In the genomic region with DNA sequence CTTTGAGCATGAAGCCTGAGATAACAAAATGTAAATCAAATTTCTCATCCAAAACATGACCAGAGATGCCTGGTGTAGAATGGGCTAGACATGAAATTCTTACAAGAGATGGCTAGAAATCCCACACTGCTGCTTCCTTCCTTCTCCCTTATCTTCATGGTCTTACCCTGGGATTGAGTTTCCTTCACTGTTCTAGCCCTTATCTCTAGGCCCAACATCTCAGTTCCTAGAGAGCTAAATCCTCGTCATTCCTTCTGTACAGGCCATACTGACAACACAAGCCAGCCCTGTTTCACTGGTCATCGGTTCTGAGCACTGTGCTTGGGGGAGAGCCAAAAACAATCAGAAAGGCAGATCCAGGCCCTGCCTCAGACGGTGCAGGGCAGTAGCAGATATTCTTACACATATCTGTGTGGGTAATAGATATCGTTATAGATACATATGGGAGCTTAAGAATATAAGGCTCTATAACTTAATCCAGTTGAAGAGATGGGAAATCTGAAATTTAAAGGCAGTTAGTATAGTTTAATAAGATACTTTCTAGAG, we compare ENCODE assay signal across 28 mouse cellular contexts. TPM values are rescaled to one million over a fixed set of nuclear protein-coding genes. Genes with fewer than 3 reads are reported as not detected.
DNase-seq lines count a peak whose midpoint lies in the region; ATAC-seq and TF ChIP-seq lines count a peak whose summit lies in the region.
"Not testable (repeated sequence)": the region's sequence is repeated elsewhere in the genome, so short reads cannot be mapped to it uniquely, and the experiment has no call there.
"Had no signal": no experiment of that assay in that cellular context is flagged by ENCODE, and none has a peak within 500 bp of the region (broad histone marks: within the 10 kb centered on the region; RNA-seq: fewer than 3 reads in every experiment).

No protein-coding gene starts in this region.

- 0 out of 2 replicates have a peak, but pooled peaks have one; percentile 62 for ATAC-seq in embryonic facial prominence, embryonic 11.5 days (replicated peaks; ENCODE audit: insufficient number of reproducible peaks, low FRiP score, low TSS enrichment, low read depth)
- peak; percentile 33; the same call in 1 of the 2 replicates for ATAC-seq in liver, embryonic 14.5 days (ENCODE audit: insufficient read depth)
- peak; percentile 34; the same call in 1 of the 2 replicates for ATAC-seq in megakaryocyte progenitor cell, adult 5-6 weeks (replicated peaks; ENCODE audit: poor library complexity)

- not testable (repeated sequence) for H3K4me1 ChIP-seq in embryonic facial prominence, embryonic 11.5 days (ENCODE audit: control insufficient read depth, insufficient read depth, low read length); liver, embryonic 14.5 days (replicated peaks; ENCODE audit: control insufficient read depth in 2 of 2, insufficient read depth in 2 of 2, low read length in 1 of 2)

- not testable (repeated sequence) for H3K4me3 ChIP-seq in embryonic facial prominence, embryonic 11.5 days (ENCODE audit: low read depth, low read length); liver, embryonic 14.5 days (ENCODE audit: insufficient read depth in 1 of 2, low read depth in 2 of 2, low read length in 2 of 2)

- DNase-seq in embryonic facial prominence, embryonic 11.5 days (ENCODE audit: low spot score); liver, embryonic 14.5 days (ENCODE audit: low read depth in 3 of 3, low spot score in 3 of 3): not testable (repeated sequence)
- DNase-seq in heart, adult 11 months, result peak; percentile 16
- DNase-seq in kidney, adult 9 months, result peak; percentile 36
- DNase-seq in kidney, postnatal 25 days, result peak; percentile 23 to 46

- not testable (repeated sequence) for H3K36me3 ChIP-seq in embryonic facial prominence, embryonic 11.5 days (replicated peaks; ENCODE audit: control insufficient read depth, insufficient read depth, low read depth, low read length); liver, embryonic 14.5 days (replicated peaks; ENCODE audit: control insufficient read depth, insufficient read depth, low read depth)

- H3K9me3 ChIP-seq in embryonic facial prominence, embryonic 11.5 days (replicated peaks; ENCODE audit: control insufficient read depth, low read length); liver, embryonic 14.5 days (ENCODE audit: control insufficient read depth, low read length): not testable (repeated sequence)

- not testable (repeated sequence) for H3K27ac ChIP-seq in embryonic facial prominence, embryonic 11.5 days (replicated peaks; ENCODE audit: low read depth, low read length); liver, embryonic 14.5 days

- 88% methylated on average over 4 of the region's 4 CpGs for WGBS in embryonic facial prominence, embryonic 11.5 days
- WGBS in liver, embryonic 14.5 days (ENCODE audit: insufficient replicate concordance), result 57% methylated on average over 4 of the region's 4 CpGs

- not testable (repeated sequence) for H3K4me2 ChIP-seq in embryonic facial prominence, embryonic 11.5 days (ENCODE audit: low read depth, low read length); liver, embryonic 14.5 days (ENCODE audit: low read depth)

- TF ChIP-seq EP300 in liver, embryonic 14.5 days (IDR thresholded peaks at IDR 0.05; ENCODE audit: low read depth), result not testable (repeated sequence)

- not testable (repeated sequence) for H3K9ac ChIP-seq in embryonic facial prominence, embryonic 11.5 days (replicated peaks; ENCODE audit: low read length); liver, embryonic 14.5 days (replicated peaks)

- TF ChIP-seq CTCF in liver, embryonic 14.5 days (IDR thresholded peaks at IDR 0.05; ENCODE audit: low read depth), result not testable (repeated sequence)

- not testable (repeated sequence) for H3K27me3 ChIP-seq in embryonic facial prominence, embryonic 11.5 days (ENCODE audit: control insufficient read depth, insufficient read depth, low read length); liver, embryonic 14.5 days (ENCODE audit: control insufficient read depth, insufficient read depth, low read length)

RNA-seq across cellular contexts. Expression of gene Gm47985, which starts 4.6 kb away (rescaled TPM):
- polyA plus RNA-seq in embryonic facial prominence, embryonic 11.5 days (2014; fragmentation: Nextera tagmentation; extraction: Ambion mirVana), result 0.49 and 0.66 TPM in 2 replicates
- polyA plus RNA-seq in liver, embryonic 14.5 days (2012; rRNA removed), result 2.0 and 2.1 TPM in 2 replicates
- 1.7 and 2.2 TPM in 2 replicates for polyA plus RNA-seq in liver, embryonic 14.5 days (2014; fragmentation: Nextera tagmentation; extraction: Ambion mirVana)
- total RNA-seq in megakaryocyte progenitor cell, adult 5-6 weeks (2015), result 0.20 TPM in 1 of 2 replicates, not detected in the other
- not detected in 2 replicates for total RNA-seq in megakaryocyte progenitor cell, adult 5-6 weeks (2017)
- total RNA-seq: adrenal gland, adult 18-20 months; adrenal gland, postnatal 10 days; adrenal gland, postnatal 36 days; gastrocnemius, postnatal 36 days; granulocyte monocyte progenitor cell, adult 5-6 weeks had no signal
- polyA plus RNA-seq: CD4-positive, CD25-positive, alpha-beta regulatory T cell, adult 4 months; embryonic facial prominence, embryonic 15.5 days; erythroblast, embryonic 14.5 days; forebrain, embryonic 16.5 days; hindbrain, embryonic 16.5 days; Patski had no signal

RNA-seq across cellular contexts. Expression of gene Gm8947, which starts 5.2 kb away (rescaled TPM):
- 0.45 TPM in 1 of 2 replicates, not detected in the other for polyA plus RNA-seq in embryonic facial prominence, embryonic 11.5 days (2014; fragmentation: Nextera tagmentation; extraction: Ambion mirVana)
- polyA plus RNA-seq in liver, embryonic 14.5 days (2012; rRNA removed), result 0.92 and 1.4 TPM in 2 replicates
- polyA plus RNA-seq in liver, embryonic 14.5 days (2014; fragmentation: Nextera tagmentation; extraction: Ambion mirVana), result 0.45 and 1.2 TPM in 2 replicates
- 0.30 TPM in 1 of 2 replicates, not detected in the other for total RNA-seq in megakaryocyte progenitor cell, adult 5-6 weeks (2015)
- not detected in 2 replicates for total RNA-seq in megakaryocyte progenitor cell, adult 5-6 weeks (2017)
- total RNA-seq: adrenal gland, adult 18-20 months; adrenal gland, postnatal 10 days; adrenal gland, postnatal 36 days; gastrocnemius, postnatal 10 days; granulocyte monocyte progenitor cell, adult 5-6 weeks; heart, adult 8-10 months; heart, postnatal 10 days; heart, postnatal 36 days had no signal
- polyA plus RNA-seq: CD4-positive, CD25-positive, alpha-beta regulatory T cell, adult 4 months; erythroblast, embryonic 14.5 days; forebrain, embryonic 13.5 days; forebrain, embryonic 16.5 days; heart, embryonic 15.5 days; hindbrain, embryonic 13.5 days; hindbrain, embryonic 16.5 days; Patski had no signal

RNA-seq across cellular contexts. Expression of gene Gm47995, which starts 11.3 kb away (rescaled TPM):
- 0.36 TPM in 1 of 2 replicates, not detected in the other for polyA plus RNA-seq in embryonic facial prominence, embryonic 11.5 days (2014; fragmentation: Nextera tagmentation; extraction: Ambion mirVana)
- polyA plus RNA-seq in liver, embryonic 14.5 days (2012; rRNA removed), result 0.88 and 1.1 TPM in 2 replicates
- 0.71 and 0.76 TPM in 2 replicates for polyA plus RNA-seq in liver, embryonic 14.5 days (2014; fragmentation: Nextera tagmentation; extraction: Ambion mirVana)
- not detected in 2 replicates for total RNA-seq in megakaryocyte progenitor cell, adult 5-6 weeks (2015)
- not detected in 2 replicates for total RNA-seq in megakaryocyte progenitor cell, adult 5-6 weeks (2017)
- total RNA-seq: adrenal gland, adult 18-20 months; adrenal gland, postnatal 10 days; adrenal gland, postnatal 36 days; gastrocnemius, postnatal 10 days; granulocyte monocyte progenitor cell, adult 5-6 weeks; heart, adult 8-10 months; heart, postnatal 10 days; heart, postnatal 36 days had no signal
- polyA plus RNA-seq: CD4-positive, CD25-positive, alpha-beta regulatory T cell, adult 4 months; embryonic facial prominence, embryonic 12.5 days; embryonic facial prominence, embryonic 15.5 days; erythroblast, embryonic 14.5 days; forebrain, embryonic 10.5 days; forebrain, embryonic 13.5 days; forebrain, embryonic 16.5 days; heart, embryonic 15.5 days; hindbrain, embryonic 13.5 days; hindbrain, embryonic 16.5 days; Patski had no signal

RNA-seq across cellular contexts. Expression of gene 3110040M04Rik, which starts 17.0 kb away (rescaled TPM):
- polyA plus RNA-seq in embryonic facial prominence, embryonic 11.5 days (2014; fragmentation: Nextera tagmentation; extraction: Ambion mirVana), result not detected in 2 replicates
- polyA plus RNA-seq in liver, embryonic 14.5 days (2012; rRNA removed), result 1.2 and 1.5 TPM in 2 replicates
- polyA plus RNA-seq in liver, embryonic 14.5 days (2014; fragmentation: Nextera tagmentation; extraction: Ambion mirVana), result 1.2 and 1.3 TPM in 2 replicates
- total RNA-seq in megakaryocyte progenitor cell, adult 5-6 weeks (2015), result not detected in 2 replicates
- total RNA-seq in megakaryocyte progenitor cell, adult 5-6 weeks (2017), result 1.3 TPM in 1 of 2 replicates, not detected in the other
- total RNA-seq: adrenal gland, adult 18-20 months; adrenal gland, postnatal 10 days; adrenal gland, postnatal 36 days; gastrocnemius, postnatal 10 days; gastrocnemius, postnatal 36 days; granulocyte monocyte progenitor cell, adult 5-6 weeks; heart, adult 8-10 months; heart, postnatal 10 days; heart, postnatal 36 days had no signal
- polyA plus RNA-seq: C2C12; CD4-positive, CD25-positive, alpha-beta regulatory T cell, adult 4 months; embryonic facial prominence, embryonic 12.5 days; embryonic facial prominence, embryonic 15.5 days; forebrain, embryonic 10.5 days; forebrain, embryonic 13.5 days; forebrain, embryonic 16.5 days; heart, embryonic 15.5 days; hindbrain, embryonic 10.5 days; hindbrain, embryonic 13.5 days; hindbrain, embryonic 16.5 days; Patski had no signal

RNA-seq across cellular contexts. Expression of gene Gm47996, which starts 23.0 kb away (rescaled TPM):
- polyA plus RNA-seq in embryonic facial prominence, embryonic 11.5 days (2014; fragmentation: Nextera tagmentation; extraction: Ambion mirVana), result 0.54 TPM in 1 of 2 replicates, not detected in the other
- polyA plus RNA-seq in liver, embryonic 14.5 days (2012; rRNA removed), result 0.42 and 0.52 TPM in 2 replicates
- polyA plus RNA-seq in liver, embryonic 14.5 days (2014; fragmentation: Nextera tagmentation; extraction: Ambion mirVana), result 0.46 TPM in 1 of 2 replicates, not detected in the other
- total RNA-seq in megakaryocyte progenitor cell, adult 5-6 weeks (2015), result not detected in 2 replicates
- total RNA-seq in megakaryocyte progenitor cell, adult 5-6 weeks (2017), result not detected in 2 replicates
- total RNA-seq: adrenal gland, adult 18-20 months; adrenal gland, postnatal 10 days; adrenal gland, postnatal 36 days; gastrocnemius, postnatal 10 days; granulocyte monocyte progenitor cell, adult 5-6 weeks; heart, adult 8-10 months; heart, postnatal 10 days; heart, postnatal 36 days had no signal
- polyA plus RNA-seq: C2C12; CD4-positive, CD25-positive, alpha-beta regulatory T cell, adult 4 months; embryonic facial prominence, embryonic 12.5 days; embryonic facial prominence, embryonic 15.5 days; erythroblast, embryonic 14.5 days; forebrain, embryonic 10.5 days; forebrain, embryonic 13.5 days; forebrain, embryonic 16.5 days; heart, embryonic 15.5 days; hindbrain, embryonic 13.5 days; hindbrain, embryonic 16.5 days; Patski had no signal
